ENCODE assay signal across 8 mouse cellular contexts in genomic region chr3:52210556-52211302, GRCm38 (mm10). TPM values are rescaled to one million over a fixed set of nuclear protein-coding genes. Genes with fewer than 3 reads are reported as not detected.
DNase-seq lines count a peak whose midpoint lies in the region; ATAC-seq lines count a peak whose summit lies in the region.

No protein-coding gene starts in this region.

- no peak overlapping the region for H3K27ac ChIP-seq in neural tube, embryonic 11.5 days (ENCODE audit: low read depth, low read length)
- no peak overlapping the region for H3K27ac ChIP-seq in limb, embryonic 15.5 days
- H3K27ac ChIP-seq in stomach, embryonic 15.5 days = no peak overlapping the region

- intact Hi-C loops in gastrocnemius, postnatal 14 days (cut with DNase I; ENCODE audit: low total_unique reads) = no loop called here

- 16% methylated on average over 22 of the region's 24 CpGs for WGBS in neural tube, embryonic 11.5 days
- WGBS in limb, embryonic 15.5 days = 16% methylated on average over 24 of the region's 24 CpGs
- 16% methylated on average over 24 of the region's 24 CpGs for WGBS in stomach, embryonic 15.5 days

- no peaks in the 10 kb centered on the region for H3K9me3 ChIP-seq in neural tube, embryonic 11.5 days (ENCODE audit: control insufficient read depth, low read length)
- H3K9me3 ChIP-seq in limb, embryonic 15.5 days = no peaks in the 10 kb centered on the region
- no peaks in the 10 kb centered on the region for H3K9me3 ChIP-seq in stomach, embryonic 15.5 days

- no peaks in the 10 kb centered on the region for H3K27me3 ChIP-seq in neural tube, embryonic 11.5 days (ENCODE audit: control insufficient read depth, insufficient read depth, low read length)
- no peaks in the 10 kb centered on the region for H3K27me3 ChIP-seq in limb, embryonic 15.5 days
- H3K27me3 ChIP-seq in stomach, embryonic 15.5 days (replicated peaks) = no peaks in the 10 kb centered on the region

- peak overlapping the region; percentile 35 for H3K4me2 ChIP-seq in neural tube, embryonic 11.5 days (ENCODE audit: low read depth)
- peak overlapping the region; percentile 33 for H3K4me2 ChIP-seq in limb, embryonic 15.5 days
- H3K4me2 ChIP-seq in stomach, embryonic 15.5 days = peak overlapping the region; percentile 38

- peak; percentile 26 for DNase-seq in adrenal gland, adult 2 months
- DNase-seq in adrenal gland, postnatal 4 days (ENCODE audit: low spot score in 2 of 2) = no peak
- DNase-seq in neural tube, embryonic 11.5 days (ENCODE audit: low spot score) = no peak
- no peak for DNase-seq in neural tube, embryonic 10.5 days (ENCODE audit: extremely low spot score, low spot score)
- no peak for DNase-seq in gastrocnemius, postnatal 14 days

- no peaks in the 10 kb centered on the region for H3K36me3 ChIP-seq in neural tube, embryonic 11.5 days (ENCODE audit: control insufficient read depth, insufficient read depth, low read length)
- H3K36me3 ChIP-seq in limb, embryonic 15.5 days = no peaks in the 10 kb centered on the region
- H3K36me3 ChIP-seq in stomach, embryonic 15.5 days = no peaks in the 10 kb centered on the region

- H3K9ac ChIP-seq in neural tube, embryonic 11.5 days (ENCODE audit: low read length) = no peak overlapping the region
- H3K9ac ChIP-seq in limb, embryonic 15.5 days = no peak overlapping the region
- H3K9ac ChIP-seq in stomach, embryonic 15.5 days = no peak overlapping the region

- H3K4me3 ChIP-seq in neural tube, embryonic 11.5 days (ENCODE audit: low read depth, low read length) = no peak overlapping the region
- 0 out of 2 replicates have a peak overlapping the region, but pooled peaks have one; percentile 10 for H3K4me3 ChIP-seq in limb, embryonic 15.5 days
- H3K4me3 ChIP-seq in stomach, embryonic 15.5 days (replicated peaks) = 0 out of 2 replicates have a peak overlapping the region, but pooled peaks have one; percentile 9

- ATAC-seq in neural tube, embryonic 11.5 days (ENCODE audit: insufficient read depth, low FRiP score, low TSS enrichment) = no peak
- ATAC-seq in limb, embryonic 15.5 days (ENCODE audit: insufficient number of reproducible peaks, low FRiP score, low TSS enrichment, low read depth) = no peak
- ATAC-seq in stomach, embryonic 15.5 days (ENCODE audit: insufficient read depth, low FRiP score, low read depth) = no peak
- no peak for ATAC-seq in megakaryocyte-erythroid progenitor cell, adult 5-6 weeks (replicated peaks; ENCODE audit: low FRiP score, low TSS enrichment, poor library complexity, severe bottlenecking)

- H3K4me1 ChIP-seq in neural tube, embryonic 11.5 days (ENCODE audit: control insufficient read depth, insufficient read depth, low read length) = no peaks in the 10 kb centered on the region
- peaks cover 7% of the 10 kb centered on the region for H3K4me1 ChIP-seq in limb, embryonic 15.5 days
- H3K4me1 ChIP-seq in stomach, embryonic 15.5 days = no peaks in the 10 kb centered on the region

RNA-seq across cellular contexts. Expression of gene Foxo1, which starts 57.4 kb away (rescaled TPM):
- total RNA-seq in adrenal gland, adult 2 months (2021) = 10 to 100 TPM; 21.8 to 27.9 TPM
- 22.5 and 23.1 TPM in 2 replicates for polyA plus RNA-seq in adrenal gland, adult 2 months (2012; rRNA removed)
- 10 to 100 TPM; 21.2 to 21.8 TPM for total RNA-seq in adrenal gland, postnatal 4 days (2021)
- polyA plus RNA-seq in neural tube, embryonic 11.5 days (2014; fragmentation: Nextera tagmentation; extraction: Ambion mirVana) = 4.2 and 5.2 TPM in 2 replicates
- polyA plus RNA-seq in limb, embryonic 15.5 days (2015; fragmentation: Nextera tagmentation; extraction: Ambion mirVana) = 5.0 and 5.5 TPM in 2 replicates
- polyA plus RNA-seq in stomach, embryonic 15.5 days (2015; fragmentation: Nextera tagmentation; extraction: Ambion mirVana) = 6.5 and 7.0 TPM in 2 replicates
- total RNA-seq in megakaryocyte-erythroid progenitor cell, adult 5-6 weeks (2014; fragmentation: Nextera tagmentation) = 5.9 and 7.4 TPM in 2 replicates
- 1.6 and 2.3 TPM in 2 replicates for total RNA-seq in megakaryocyte-erythroid progenitor cell, adult 5-6 weeks (2017)
- 10 to 100 TPM; 10.1 to 32.8 TPM for total RNA-seq in gastrocnemius, postnatal 14 days (2021)
